Mouse (Mus musculus): ENCODE measurements around the gene Eml1. TPM values are rescaled to one million over a fixed set of nuclear protein-coding genes. Genes with fewer than 3 reads are reported as not detected.

Eml1 gene
- polyA plus RNA-seq, 1 experiment, result 182 TPM

DNA sequence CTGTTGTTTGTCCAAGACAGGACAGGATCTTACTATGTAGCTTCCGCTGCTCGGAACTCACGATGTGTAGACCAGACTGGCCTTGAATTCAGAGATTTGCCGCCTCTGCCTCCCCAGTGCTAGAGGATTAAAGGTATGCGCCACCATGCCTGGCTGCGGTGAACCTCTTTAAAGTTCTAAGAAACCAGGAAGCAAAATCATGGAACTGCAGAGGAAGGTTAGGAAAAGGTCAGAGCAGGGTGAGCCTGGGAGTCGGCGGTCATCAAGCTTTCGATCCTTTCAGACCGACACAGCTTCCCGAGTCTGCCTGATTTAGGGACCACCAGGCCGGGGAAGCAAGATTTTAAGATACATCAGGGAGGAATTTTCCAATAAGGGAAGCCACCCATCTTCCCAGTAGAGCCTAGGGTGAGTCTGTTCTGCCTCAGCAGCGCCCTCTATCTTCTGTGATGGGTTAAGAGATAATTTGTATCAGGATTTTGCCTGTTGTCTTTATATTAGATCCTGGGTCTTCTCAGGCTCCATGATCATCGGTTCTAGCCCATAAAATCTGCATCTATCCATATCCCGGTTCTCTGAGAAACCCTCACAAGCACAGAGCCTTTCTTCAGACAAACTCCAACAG, 176.6 kb downstream of the Eml1 start:
- DNase-seq (ENCODE audit: low spot score), result no peak

DNA sequence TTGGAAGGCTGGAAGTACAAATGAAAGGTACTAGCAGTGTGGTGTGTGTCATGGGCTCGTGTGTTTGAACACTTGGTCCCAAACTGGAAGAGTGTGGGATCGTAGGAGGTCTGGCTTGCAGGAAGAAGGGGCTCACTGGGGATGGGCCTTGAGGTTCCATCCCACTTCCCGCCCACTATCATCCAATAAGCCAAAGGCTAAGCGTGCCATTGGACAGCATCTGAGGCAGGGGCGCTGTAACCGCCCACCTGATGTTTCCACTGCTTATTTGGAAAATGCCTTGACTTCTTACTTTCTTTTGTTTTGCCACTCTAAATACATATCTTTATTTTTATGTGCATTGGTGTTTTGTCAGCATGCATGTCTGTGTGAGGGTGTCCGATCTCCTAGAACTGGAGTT, 181.0 kb downstream of the Eml1 start:
- DNase-seq (ENCODE audit: low spot score), result no peak

DNA sequence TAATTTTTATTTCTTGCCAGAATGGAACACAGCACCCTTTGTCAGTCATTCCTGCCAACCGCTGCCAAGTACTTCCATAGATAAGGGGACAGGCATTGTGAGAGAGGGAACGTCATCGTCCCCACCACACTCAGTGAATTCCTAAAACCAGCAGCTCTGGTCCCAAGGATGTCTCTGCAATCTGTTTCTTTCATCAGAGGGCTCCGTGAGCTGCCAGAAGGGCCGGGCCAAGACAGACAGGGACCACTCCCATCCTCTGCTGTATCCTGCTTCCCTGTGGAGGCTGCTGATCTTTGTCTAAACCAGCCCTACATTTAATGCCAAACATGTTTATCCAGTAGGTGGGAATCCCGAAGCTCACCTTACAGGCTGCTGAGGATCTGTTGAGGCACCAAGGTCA, 182.3 kb downstream of the Eml1 start:
- DNase-seq (ENCODE audit: low spot score), result no peak

DNA sequence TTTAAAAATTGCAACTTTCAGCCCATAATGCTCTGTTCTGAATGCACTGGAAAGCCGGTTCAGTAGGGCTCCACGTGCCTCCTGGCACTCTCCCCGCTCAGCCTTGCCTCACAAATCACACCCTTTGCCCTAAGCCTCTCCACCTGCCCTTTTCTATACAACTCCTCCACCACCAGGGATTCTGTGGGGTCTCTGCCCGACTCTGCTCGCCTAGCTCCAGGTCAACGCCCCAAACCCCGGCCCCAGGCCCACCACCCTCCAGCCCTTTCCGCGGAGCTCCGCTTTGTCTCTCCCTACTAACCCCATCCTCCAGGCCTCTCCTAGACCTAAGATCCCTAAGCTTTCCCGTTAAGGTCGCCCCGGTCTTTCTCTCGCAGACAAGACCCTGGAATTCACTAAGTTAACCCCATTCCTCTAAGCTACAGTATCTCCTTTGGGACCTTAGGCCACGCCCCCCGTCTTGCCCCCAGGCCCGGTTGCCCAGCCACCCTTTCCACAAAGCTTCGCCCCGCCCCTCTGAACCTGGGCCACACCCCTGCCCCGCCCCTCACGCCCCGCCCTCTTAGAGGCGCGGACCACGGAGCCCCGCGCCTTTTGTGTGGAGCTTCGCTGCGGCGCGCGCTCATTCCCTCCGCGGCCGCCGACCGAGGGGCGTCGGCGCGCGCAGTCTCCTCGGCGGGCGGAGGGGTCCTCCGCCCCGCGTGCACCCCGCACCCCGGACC, 183.5 kb downstream of the Eml1 start, which contains the start of gene Evl:
TSS of gene Evl (plus strand) at position 601 of the 722 bp plus-strand sequence.
- peak; percentile 67 for DNase-seq (ENCODE audit: low spot score)

- DNase-seq (ENCODE audit: low spot score), result peak; percentile 52
These were observed 184.3 kb downstream of the Eml1 start for GRCm38 (mm10) chr12:108554861-108555556.

GRCm38 (mm10) chr12:108558194-108558593, 187.4 kb downstream of the Eml1 start:
- DNase-seq (ENCODE audit: low spot score), result no peak

DNA sequence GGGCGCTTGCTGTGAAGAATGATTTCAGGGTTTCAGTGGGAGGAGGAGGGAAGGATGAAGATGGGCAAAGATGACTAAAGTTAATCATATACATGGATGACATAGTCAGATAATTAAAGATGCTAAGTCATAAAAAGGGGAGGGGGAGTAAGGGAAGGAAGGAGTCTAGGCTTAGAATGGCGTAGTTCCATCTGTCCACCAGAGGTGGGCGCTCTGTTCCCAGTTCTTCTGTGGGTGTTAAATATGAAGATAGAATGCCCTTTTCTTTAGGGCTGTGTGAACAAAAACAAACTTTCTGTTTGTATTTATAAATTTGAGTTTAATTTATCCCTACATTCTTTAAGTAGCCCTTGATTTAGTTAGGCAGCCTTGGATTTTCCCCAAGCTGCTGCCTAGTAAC, 192.5 kb downstream of the Eml1 start:
- DNase-seq (ENCODE audit: low spot score), result no peak

DNA sequence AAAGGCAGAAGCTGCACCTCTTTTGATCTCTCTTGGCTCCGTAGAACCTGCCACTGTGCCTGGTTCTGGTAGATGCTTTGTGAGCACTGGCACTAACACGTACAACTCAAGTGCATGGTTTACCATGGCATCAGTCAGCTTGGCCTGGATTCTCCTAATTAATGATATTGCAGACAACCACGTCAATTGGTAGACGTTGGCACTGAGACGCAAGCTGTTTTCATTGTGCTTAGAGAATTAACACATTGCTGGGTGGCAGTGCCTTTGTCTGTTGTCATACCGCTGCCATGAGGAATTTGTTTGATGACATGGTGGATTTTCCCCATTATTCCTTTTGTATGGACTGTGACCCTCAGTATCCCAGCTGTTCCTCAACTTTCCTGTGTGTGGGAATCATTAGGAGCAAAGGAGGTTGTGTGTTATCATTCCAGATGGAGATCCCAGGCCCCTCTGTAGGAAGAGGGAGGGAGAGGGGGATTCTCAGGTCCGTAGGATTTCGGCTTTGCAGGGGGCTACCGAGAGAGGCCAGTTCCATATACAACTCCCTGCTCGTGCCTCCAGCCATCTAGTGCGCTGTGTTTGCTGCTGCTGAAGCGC, 194.3 kb downstream of the Eml1 start:
- no peak for DNase-seq (ENCODE audit: low spot score)

GRCm38 (mm10) chr12:108579156-108579871, 208.6 kb downstream of the Eml1 start:
- DNase-seq (ENCODE audit: low spot score), result no peak

DNA sequence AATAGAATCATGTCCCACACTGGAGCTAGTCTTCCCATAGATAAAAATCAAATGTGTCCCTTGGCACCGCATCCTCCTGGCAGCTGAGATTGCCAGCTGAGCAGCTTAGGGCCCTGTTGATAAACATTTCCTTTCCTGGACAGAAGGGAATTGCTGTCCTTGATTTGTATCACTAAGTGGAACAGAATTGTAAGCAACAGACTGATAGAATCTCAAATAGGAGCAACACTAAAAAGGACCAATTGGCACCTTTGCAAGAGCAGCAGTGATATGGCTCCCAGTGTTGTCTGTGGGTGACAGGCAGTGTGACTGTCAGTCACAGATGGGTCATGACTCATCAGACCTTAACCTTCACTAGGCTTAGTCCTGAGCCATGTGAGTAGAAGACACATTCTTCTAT, 213.0 kb downstream of the Eml1 start:
- no peak for DNase-seq (ENCODE audit: low spot score)

Other genes starting within 250 kb of the Eml1 start
- gene Setd3, start 191.6 kb upstream of the Eml1 start, polyA plus RNA-seq (2012; rRNA removed), result 70.3 and 77.3 TPM in 2 replicates
- 13.0 and 22.9 TPM in 2 replicates for gene Ccnk, start 191.4 kb upstream of the Eml1 start, polyA plus RNA-seq (2012; rRNA removed)
- 14.6 and 23.1 TPM in 2 replicates for gene Ccdc85c, start 95.5 kb upstream of the Eml1 start, polyA plus RNA-seq (2012; rRNA removed)
- 2.9 and 3.2 TPM in 2 replicates for gene Hhipl1, start 64.7 kb upstream of the Eml1 start, polyA plus RNA-seq (2012; rRNA removed)
- 7.4 and 8.3 TPM in 2 replicates for gene Cyp46a1, start 36.6 kb upstream of the Eml1 start, polyA plus RNA-seq (2012; rRNA removed)
- gene Evl, start 183.8 kb downstream of the Eml1 start, polyA plus RNA-seq (2012; rRNA removed), result 42.4 and 43.9 TPM in 2 replicates

Measured in urinary bladder, adult 2 months (tissue).